In the genomic region with DNA sequence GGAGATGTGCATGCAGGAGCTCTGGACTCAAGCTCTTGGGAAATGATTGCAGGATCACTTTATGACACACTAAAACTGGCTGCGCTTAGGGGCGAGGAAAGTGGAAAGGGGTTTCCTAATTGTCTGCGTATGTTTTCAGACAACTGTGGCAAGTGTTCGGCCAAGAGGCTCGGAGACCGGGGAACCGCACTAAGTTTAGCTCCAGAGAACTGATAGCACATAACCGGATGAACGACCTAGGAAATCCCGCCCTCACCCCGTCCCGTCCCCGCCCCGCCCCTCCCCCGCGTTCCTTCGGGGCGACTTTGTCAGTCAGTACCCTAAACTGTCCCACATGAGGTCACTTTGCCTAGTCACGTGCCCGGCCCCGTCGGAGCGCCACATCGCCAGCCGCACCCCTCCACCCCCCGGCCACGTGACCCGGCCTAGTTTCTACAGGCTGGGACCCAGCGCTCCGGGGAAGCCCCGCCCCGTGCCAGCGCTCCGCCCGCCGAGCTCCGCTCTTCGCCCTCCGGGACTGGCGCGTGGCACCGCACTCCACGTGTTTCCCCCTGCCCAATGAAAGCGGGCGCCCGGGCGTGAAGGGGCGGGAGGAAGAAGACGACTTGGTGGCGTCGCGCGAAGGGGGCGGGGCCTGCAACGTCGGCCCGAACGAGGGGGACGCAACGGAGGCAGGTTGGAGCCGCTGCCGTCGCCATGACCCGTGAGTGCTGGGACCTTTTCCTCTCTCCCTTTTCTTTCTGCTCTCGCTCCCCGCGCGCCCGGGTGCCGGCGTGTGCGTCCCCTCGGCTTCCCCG, we compare ENCODE assay signal across 8 mouse cellular contexts. TPM values are rescaled to one million over a fixed set of nuclear protein-coding genes. Genes with fewer than 3 reads are reported as not detected.
DNase-seq lines count a peak whose midpoint lies in the region; ATAC-seq and TF ChIP-seq lines count a peak whose summit lies in the region.

A gene (plus strand): TSS at position 457 of the 797 bp plus-strand sequence.

- peaks cover 27% of the 10 kb centered on the region for H3K36me3 ChIP-seq in embryonic facial prominence, embryonic 13.5 days
- H3K36me3 ChIP-seq in kidney, adult 2 months (ENCODE audit: control insufficient read depth, insufficient read depth, low read length) = peaks cover 4% of the 10 kb centered on the region
- peaks cover 25% of the 10 kb centered on the region for H3K36me3 ChIP-seq in limb, embryonic 12.5 days
- H3K36me3 ChIP-seq in midbrain, embryonic 15.5 days (replicated peaks) = peaks cover 13% of the 10 kb centered on the region
- peaks cover 10% of the 10 kb centered on the region for H3K36me3 ChIP-seq in spleen, adult 2 months (ENCODE audit: control insufficient read depth, insufficient read depth, low read length)

- peaks cover 27% of the 10 kb centered on the region for H3K4me1 ChIP-seq in embryonic facial prominence, embryonic 13.5 days
- H3K4me1 ChIP-seq in kidney, adult 2 months (ENCODE audit: control insufficient read depth, insufficient read depth, low read length) = peaks cover 13% of the 10 kb centered on the region; the same call in 1 of the 2 replicates
- H3K4me1 ChIP-seq in limb, embryonic 12.5 days (replicated peaks) = peaks cover 18% of the 10 kb centered on the region
- H3K4me1 ChIP-seq in midbrain, embryonic 15.5 days = peaks cover 30% of the 10 kb centered on the region
- H3K4me1 ChIP-seq in spleen, adult 2 months (ENCODE audit: control insufficient read depth, insufficient read depth, insufficient read length) = peaks cover 6% of the 10 kb centered on the region

- ATAC-seq in embryonic facial prominence, embryonic 13.5 days (ENCODE audit: insufficient number of reproducible peaks, insufficient read depth, low FRiP score, low TSS enrichment, low read depth) = peak; percentile 97
- ATAC-seq in limb, embryonic 12.5 days (ENCODE audit: insufficient number of reproducible peaks, insufficient read depth, low FRiP score, low TSS enrichment, low read depth) = peak; percentile 97
- ATAC-seq in midbrain, embryonic 15.5 days (replicated peaks) = peak; percentile 99

- peak within 1 kb of the TSS; percentile 97 for H3K4me3 ChIP-seq in embryonic facial prominence, embryonic 13.5 days
- peak within 1 kb of the TSS; percentile 93 for H3K4me3 ChIP-seq in kidney, adult 2 months (ENCODE audit: insufficient read depth, low read depth, low read length)
- H3K4me3 ChIP-seq in limb, embryonic 12.5 days (replicated peaks) = peak within 1 kb of the TSS; percentile 98
- peak within 1 kb of the TSS; percentile 99 for H3K4me3 ChIP-seq in midbrain, embryonic 15.5 days
- H3K4me3 ChIP-seq in spleen, adult 2 months (ENCODE audit: extremely low read depth, insufficient read depth, insufficient read length) = peak within 1 kb of the TSS; percentile 96

- DNase-seq in 3134 (ENCODE audit: extremely low read depth, insufficient read length, low spot score) = peak; percentile 100
- peak; percentile 100 for DNase-seq in adrenal gland, postnatal 36 days
- DNase-seq in heart, adult 18-20 months = peak; percentile 99 to 100
- peak; percentile 100 for DNase-seq in kidney, adult 2 months
- peak; percentile 98 to 100 for DNase-seq in spleen, adult 2 months (ENCODE audit: low read depth in 1 of 2, low spot score in 2 of 2)

- H3K9ac ChIP-seq in embryonic facial prominence, embryonic 13.5 days = peak within 1 kb of the TSS; percentile 97
- H3K9ac ChIP-seq in limb, embryonic 12.5 days (replicated peaks) = peak within 1 kb of the TSS; percentile 95
- peak within 1 kb of the TSS; percentile 97 for H3K9ac ChIP-seq in midbrain, embryonic 15.5 days

- no peaks in the 10 kb centered on the region for H3K9me3 ChIP-seq in embryonic facial prominence, embryonic 13.5 days
- H3K9me3 ChIP-seq in limb, embryonic 12.5 days = no peaks in the 10 kb centered on the region
- no peaks in the 10 kb centered on the region for H3K9me3 ChIP-seq in midbrain, embryonic 15.5 days

- under 1% methylated on average over 73 of the region's 74 CpGs for WGBS in embryonic facial prominence, embryonic 13.5 days
- WGBS in kidney, adult 2 months = under 1% methylated on average over 73 of the region's 74 CpGs
- WGBS in limb, embryonic 12.5 days = under 1% methylated on average over 74 of the region's 74 CpGs
- WGBS in midbrain, embryonic 15.5 days = under 1% methylated on average over 73 of the region's 74 CpGs
- under 1% methylated on average over 70 of the region's 74 CpGs for WGBS in spleen, adult 2 months

- peak within 1 kb of the TSS; percentile 97 for H3K27ac ChIP-seq in embryonic facial prominence, embryonic 13.5 days
- peak within 1 kb of the TSS; percentile 99 for H3K27ac ChIP-seq in kidney, adult 2 months (ENCODE audit: insufficient read depth, low read depth, low read length)
- peak within 1 kb of the TSS; percentile 96 for H3K27ac ChIP-seq in limb, embryonic 12.5 days
- H3K27ac ChIP-seq in midbrain, embryonic 15.5 days = peak within 1 kb of the TSS; percentile 98
- H3K27ac ChIP-seq in spleen, adult 2 months (ENCODE audit: insufficient read depth, low read length) = peak within 1 kb of the TSS; percentile 95

- H3K27me3 ChIP-seq in embryonic facial prominence, embryonic 13.5 days = no peaks in the 10 kb centered on the region
- H3K27me3 ChIP-seq in kidney, adult 2 months (replicated peaks; ENCODE audit: control insufficient read depth, insufficient read depth, low read length) = no peaks in the 10 kb centered on the region
- H3K27me3 ChIP-seq in limb, embryonic 12.5 days = peaks cover 3% of the 10 kb centered on the region
- no peaks in the 10 kb centered on the region for H3K27me3 ChIP-seq in midbrain, embryonic 15.5 days (replicated peaks)
- no peaks in the 10 kb centered on the region for H3K27me3 ChIP-seq in spleen, adult 2 months (ENCODE audit: control insufficient read depth, insufficient read depth, low read length)

- peak; percentile 96 for TF ChIP-seq POLR2A in kidney, adult 2 months (IDR thresholded peaks at IDR 0.05; ENCODE audit: low read depth, low read length)
- TF ChIP-seq POLR2A in spleen, adult 2 months (IDR thresholded peaks at IDR 0.05; ENCODE audit: low read depth, low read length) = peak; percentile 92

- peak within 1 kb of the TSS; percentile 87 for H3K4me2 ChIP-seq in embryonic facial prominence, embryonic 13.5 days
- peak within 1 kb of the TSS; percentile 90 for H3K4me2 ChIP-seq in limb, embryonic 12.5 days
- peak within 1 kb of the TSS; percentile 93 for H3K4me2 ChIP-seq in midbrain, embryonic 15.5 days

- TF ChIP-seq CTCF in kidney, adult 2 months (conservative IDR thresholded peaks at IDR 0.05; ENCODE audit: insufficient read depth, insufficient read length, low read depth, low read length) = no peak
- TF ChIP-seq CTCF in spleen, adult 2 months (IDR thresholded peaks at IDR 0.05; ENCODE audit: extremely low read depth, insufficient read depth, insufficient read length, insufficient replicate concordance) = no peak

RNA-seq across cellular contexts. Expression of the gene that starts here (rescaled TPM):
- 100 to 1,000 TPM; 333 to 337 TPM for total RNA-seq in adrenal gland, postnatal 36 days (2021)
- polyA plus RNA-seq in embryonic facial prominence, embryonic 13.5 days (2015; fragmentation: Nextera tagmentation; extraction: Ambion mirVana) = 552 and 638 TPM in 2 replicates
- total RNA-seq in heart, adult 18-20 months (2021) = 100 to 1,000 TPM; 366 to 459 TPM
- 392 and 400 TPM in 2 replicates for polyA plus RNA-seq in kidney, adult 2 months (2012; rRNA removed)
- 521 and 544 TPM in 2 replicates for polyA plus RNA-seq in limb, embryonic 12.5 days (2016; fragmentation: Nextera tagmentation; extraction: Ambion mirVana)
- 267 and 285 TPM in 2 replicates for polyA plus RNA-seq in midbrain, embryonic 15.5 days (2015; fragmentation: Nextera tagmentation; extraction: Ambion mirVana)
- 206 and 255 TPM in 2 replicates for polyA plus RNA-seq in spleen, adult 2 months (2012; rRNA removed)

Comparison
In these comparisons a context has a peak if more than half of its experiments do, and no peak if none do; other contexts are left out.
1. Peak in every context shown above with its lines: DNase-seq, ATAC-seq, H3K4me3 ChIP-seq and H3K27ac ChIP-seq.